Mouse (Mus musculus): ENCODE data around the gene Arpc1b.

DNA sequence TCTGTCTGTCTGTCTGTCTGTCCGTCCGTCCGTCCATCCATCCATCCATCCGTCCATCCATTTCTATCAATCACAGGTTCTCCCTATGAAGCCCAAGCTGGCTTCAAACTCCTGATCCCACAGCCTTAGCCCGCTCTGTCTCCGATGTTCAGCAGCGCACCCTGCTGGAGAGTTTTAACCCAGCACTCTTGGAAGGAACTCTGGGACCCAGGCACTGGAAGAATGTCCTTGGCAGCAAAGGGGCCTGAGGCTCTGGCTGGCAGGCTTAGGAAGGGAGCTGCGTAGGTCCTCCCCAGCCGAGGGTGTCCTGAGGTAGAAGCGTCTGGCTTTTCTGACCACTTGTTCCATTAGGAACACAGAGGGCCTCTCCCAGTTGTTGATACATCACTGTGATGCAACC lies 2.9 kb downstream of the Arpc1b start:
- TF ChIP-seq CTCF (IDR thresholded peaks at IDR 0.05; ENCODE audit: low read depth, low read length) (peak; percentile 81), POLR2A (IDR thresholded peaks at IDR 0.05; ENCODE audit: extremely low read depth, insufficient read depth, low read length) (no peak)
